Mouse (Mus musculus) hindbrain, postnatal 0 days (tissue): Measurements from ENCODE around the gene Hist1h2bb. TPM values are rescaled to one million over a fixed set of nuclear protein-coding genes. Genes with fewer than 3 reads are reported as not detected.

Experiments used
- ATAC-seq: fragments of 200-750 bp; cut with Nextera tagmentation; 2 replicates; pipeline ENCODE4 v1.8.0; 2017; ENCODE audit warnings: mild to moderate bottlenecking, moderate TSS enrichment, moderate library complexity
- DNase-seq: peaks from one replicate; pipeline ENCODE4 v3.0.0-alpha.2; 2015; ENCODE audit warnings: low spot score
- H3K27ac ChIP-seq: fragments of 300-500 bp; sonication (generic); 2 replicates; pipeline ENCODE4 v1.5.1; 2014; ENCODE audit warnings: mild to moderate bottlenecking
- H3K27me3 ChIP-seq: fragments of 300-500 bp; sonication (generic); 2 replicates; pipeline ENCODE4 v1.6.1; 2014; ENCODE audit warnings: low read length, mixed read lengths; ENCODE audit not compliant: insufficient read depth
- H3K36me3 ChIP-seq: fragments of 300-500 bp; sonication (generic); 2 replicates; pipeline ENCODE4 v1.6.1; 2014; ENCODE audit warnings: low read length, mixed read lengths; ENCODE audit not compliant: insufficient read depth
- H3K4me1 ChIP-seq: fragments of 300-500 bp; sonication (generic); 2 replicates; pipeline ENCODE4 v1.6.1; 2014; ENCODE audit warnings: antibody characterized with exemption, low read length, mixed read lengths; ENCODE audit not compliant: insufficient read depth
- H3K4me2 ChIP-seq: fragments of 300-500 bp; sonication (generic); 2 replicates; pipeline ENCODE4 v1.6.1; 2014; ENCODE audit warnings: low read depth, mild to moderate bottlenecking, low read length, moderate library complexity, mixed read lengths
- H3K4me3 ChIP-seq: fragments of 300-500 bp; sonication (generic); 2 replicates; pipeline ENCODE4 v1.5.1; 2014; ENCODE audit warnings: low read length
- H3K9ac ChIP-seq: fragments of 300-500 bp; sonication (generic); replicated peaks from 2 replicates; pipeline ENCODE4 v1.6.1; 2014; ENCODE audit warnings: mild to moderate bottlenecking, low read length, moderate library complexity, mixed read lengths
- H3K9me3 ChIP-seq: fragments of 300-500 bp; sonication (generic); 2 replicates; pipeline ENCODE4 v1.6.1; 2016; ENCODE audit warnings: low read length, mixed read lengths
- CTCF ChIP-seq: IDR thresholded peaks from 2 replicates; pipeline ENCODE4 v1.5.1; 2016; ENCODE audit warnings: antibody characterized with exemption, control low read depth, low read depth
- WGBS: fragments of 180-500 bp; shearing (Covaris S2); extraction: QIAGEN DNeasy Blood & Tissue Kit; methylation state at CpG from one replicate; pipeline ENCODE4 v1.1.7; 2014; 5-methylcytosine and 5-hydroxymethylcytosine counted together
- polyA plus RNA-seq: library from polyadenylated mRNA; unstranded; fragments of >200 nt; fragmentation: Nextera tagmentation; extraction: Ambion mirVana; gene quantifications from 2 replicates; pipeline ENCODE4 v1.2.1, GENCODE M21; 2015
- total RNA-seq: library from RNA; depleted of rRNA; stranded (reverse); fragments of >200 nt; gene quantifications from 2 replicates; pipeline ENCODE4 v1.2.3, GENCODE M21; 2014

The Hist1h2bb gene
- total and polyA plus RNA-seq, 2 experiments from 2014 or later: 0.49 to 1,454 TPM

GRCm38 (mm10) chr13:23756790-23757189 is 10.3 kb downstream of the Hist1h2bb start, which contains the start of gene Hist1h4b:
TSS of gene Hist1h4b (plus strand) at chr13:23757013.
- Histone ChIP-seq H3K9me3 (no peaks in the 10 kb centered on the region), H3K9ac (peak within 1 kb of the TSS; percentile 9; the same call in 1 of the 2 replicates), H3K27ac (peak within 1 kb of the TSS; percentile 80), H3K27me3 (no peaks in the 10 kb centered on the region), H3K4me2 (peak within 1 kb of the TSS; percentile 50), H3K36me3 (no peaks in the 10 kb centered on the region), H3K4me3 (peak within 1 kb of the TSS; percentile 37), H3K4me1 (no peaks in the 10 kb centered on the region)
- ATAC-seq (peak; percentile 75), DNase-seq (peak; percentile 95)
- no peak for TF ChIP-seq CTCF
- 0% methylated on average over 13 of the region's 22 CpGs for WGBS

- H3K36me3 ChIP-seq: no peaks in the 10 kb centered on the region
- H3K4me2 ChIP-seq: peak overlapping the region; percentile 50
- 1% methylated on average over 16 of the region's 23 CpGs for WGBS
- no peaks in the 10 kb centered on the region for H3K4me1 ChIP-seq
- peak overlapping the region; percentile 37 for H3K4me3 ChIP-seq
- H3K9ac ChIP-seq: peak overlapping the region; percentile 9; the same call in 1 of the 2 replicates
- no peak for TF ChIP-seq CTCF
- H3K27ac ChIP-seq: peak overlapping the region; percentile 80
- ATAC-seq (no peak; the same call in 1 of the 2 replicates), DNase-seq (peak; percentile 33)
- H3K27me3 ChIP-seq: no peaks in the 10 kb centered on the region
- H3K9me3 ChIP-seq: no peaks in the 10 kb centered on the region
Measured at GRCm38 (mm10) chr13:23757211-23757773, 10.8 kb downstream of the Hist1h2bb start.

- no peaks in the 10 kb centered on the region for H3K36me3 ChIP-seq
- 40% methylated on average over 3 of the region's 3 CpGs for WGBS
- ATAC-seq (no peak), DNase-seq (no peak)
- no peaks in the 10 kb centered on the region for H3K9me3 ChIP-seq
- TF ChIP-seq CTCF: no peak
- H3K27me3 ChIP-seq: no peaks in the 10 kb centered on the region
- H3K4me1 ChIP-seq: no peaks in the 10 kb centered on the region
- no peak overlapping the region for H3K4me2 ChIP-seq
- no peak overlapping the region for H3K4me3 ChIP-seq
- no peak overlapping the region for H3K27ac ChIP-seq
- no peak overlapping the region for H3K9ac ChIP-seq
Measured at GRCm38 (mm10) chr13:23757921-23758320, 11.4 kb downstream of the Hist1h2bb start.

GRCm38 (mm10) chr13:23759251-23759771 is 12.8 kb downstream of the Hist1h2bb start:
- H3K36me3 ChIP-seq: no peaks in the 10 kb centered on the region
- no peaks in the 10 kb centered on the region for H3K27me3 ChIP-seq
- DNase-seq: no peak
- no peak for TF ChIP-seq CTCF
- no peaks in the 10 kb centered on the region for H3K9me3 ChIP-seq
- no peak overlapping the region for H3K4me3 ChIP-seq
- no peak overlapping the region for H3K9ac ChIP-seq
- no peak for ATAC-seq
- WGBS: 66% methylated on average over 3 of the region's 3 CpGs
- H3K4me2 ChIP-seq: no peak overlapping the region
- no peak overlapping the region for H3K27ac ChIP-seq
- H3K4me1 ChIP-seq: peaks cover 4% of the 10 kb centered on the region

- no peak overlapping the region for H3K27ac ChIP-seq
- peak overlapping the region; percentile 84; the same call in 1 of the 2 replicates for H3K4me2 ChIP-seq
- H3K36me3 ChIP-seq: no peaks in the 10 kb centered on the region
- DNase-seq (no peak), ATAC-seq (no peak)
- no peak overlapping the region for H3K4me3 ChIP-seq
- no peaks in the 10 kb centered on the region for H3K27me3 ChIP-seq
- no peaks in the 10 kb centered on the region for H3K9me3 ChIP-seq
- H3K9ac ChIP-seq: no peak overlapping the region
- no peak for TF ChIP-seq CTCF
- peaks cover 6% of the 10 kb centered on the region for H3K4me1 ChIP-seq
- WGBS: 80% methylated on average over 1 of the region's 1 CpGs
Measured at GRCm38 (mm10) chr13:23759916-23760239, 13.3 kb downstream of the Hist1h2bb start.

GRCm38 (mm10) chr13:23760240-23760971 is 13.9 kb downstream of the Hist1h2bb start:
- Histone ChIP-seq H3K27me3 (no peaks in the 10 kb centered on the region), H3K9me3 (no peaks in the 10 kb centered on the region), H3K36me3 (no peaks in the 10 kb centered on the region), H3K4me3 (peak overlapping the region; percentile 41), H3K27ac (peak overlapping the region; percentile 89), H3K9ac (peak overlapping the region; percentile 25; the same call in 1 of the 2 replicates), H3K4me2 (peak overlapping the region; percentile 84), H3K4me1 (peaks cover 6% of the 10 kb centered on the region)
- ATAC-seq: peak; percentile 22
- peak; percentile 51 for TF ChIP-seq CTCF
- 1% methylated on average over 21 of the region's 27 CpGs for WGBS
- DNase-seq: peak; percentile 58
